Mouse (Mus musculus): ENCODE results near the gene Heatr6.

Heatr6 gene

DNA sequence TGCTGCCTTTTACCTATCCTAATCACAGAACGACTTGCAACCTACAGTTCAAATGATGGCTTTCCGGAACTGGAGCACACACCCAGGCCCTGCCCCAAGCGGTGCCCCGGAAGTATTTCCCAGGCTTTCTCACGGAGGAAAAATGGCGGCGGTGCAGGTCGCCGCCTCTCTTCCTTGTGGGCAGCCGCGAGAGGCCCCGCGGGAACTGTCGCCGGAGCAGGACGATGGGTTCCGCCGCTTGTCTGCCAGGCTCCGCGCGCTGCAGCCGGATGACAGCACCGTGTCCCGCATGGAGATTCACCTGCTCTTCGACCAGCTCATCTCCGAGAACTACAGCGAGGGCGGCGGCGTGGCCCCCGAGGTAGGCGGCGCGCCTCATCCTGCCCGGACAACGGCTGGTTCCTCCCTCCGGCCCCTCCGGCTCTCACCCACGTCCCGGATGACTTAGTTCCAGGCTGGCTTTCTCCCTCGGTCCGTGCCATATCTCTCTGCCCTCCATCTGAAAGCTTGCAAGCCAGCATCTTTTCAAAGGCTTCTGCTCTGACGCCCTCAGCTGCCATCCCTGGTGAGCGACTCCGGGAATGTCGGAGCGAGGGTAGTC lies at the start of gene Heatr6:
TSS of gene Heatr6 (plus strand) at position 116 of the 601 bp plus-strand sequence.
- peak; percentile 95 for DNase-seq

DNA sequence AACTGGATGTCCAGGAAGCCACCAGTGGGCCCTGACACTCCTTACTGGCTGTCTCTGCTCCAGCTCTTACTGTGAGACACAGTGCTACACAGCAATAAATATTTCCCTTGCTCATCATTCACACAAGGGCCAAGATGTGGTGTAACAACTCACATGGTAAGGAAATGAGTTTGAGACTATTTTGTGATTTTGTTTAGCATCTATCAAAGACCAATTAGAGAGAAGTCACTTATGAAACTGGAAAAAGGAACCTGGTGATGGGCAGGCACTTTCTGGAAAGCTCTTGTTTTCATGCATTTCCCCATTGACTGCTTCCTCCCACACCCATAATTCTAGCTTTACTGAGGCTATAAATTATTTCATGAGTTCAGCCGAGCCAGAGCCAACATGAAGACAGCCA lies 49.8 kb upstream of the Heatr6 start, which contains the start of gene Wfdc17:
TSS of gene Wfdc17 (plus strand) at position 287 of the 400 bp plus-strand sequence.
- DNase-seq: no peak

DNA sequence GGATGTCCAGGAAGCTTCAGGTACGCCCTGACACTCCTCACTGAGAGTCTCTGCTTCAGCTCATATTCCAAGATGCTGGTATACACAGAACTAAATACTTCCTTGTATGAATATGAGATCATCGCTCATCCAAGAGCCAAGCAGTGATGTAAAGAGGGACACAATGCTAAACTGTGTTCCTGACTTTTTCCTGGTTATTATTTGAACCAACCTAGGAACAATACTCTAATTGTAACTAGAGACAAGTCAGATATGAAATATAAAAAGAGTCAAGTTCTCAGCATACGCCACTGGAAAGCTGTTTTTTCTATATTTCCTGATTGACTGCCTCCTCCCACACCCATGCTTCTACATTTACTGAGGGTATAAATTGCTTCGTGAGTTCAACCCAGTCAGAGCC lies 44.8 kb upstream of the Heatr6 start, which contains the start of gene Wfdc18:
TSS of gene Wfdc18 (plus strand) at position 301 of the 400 bp plus-strand sequence.
- DNase-seq: no peak

DNA sequence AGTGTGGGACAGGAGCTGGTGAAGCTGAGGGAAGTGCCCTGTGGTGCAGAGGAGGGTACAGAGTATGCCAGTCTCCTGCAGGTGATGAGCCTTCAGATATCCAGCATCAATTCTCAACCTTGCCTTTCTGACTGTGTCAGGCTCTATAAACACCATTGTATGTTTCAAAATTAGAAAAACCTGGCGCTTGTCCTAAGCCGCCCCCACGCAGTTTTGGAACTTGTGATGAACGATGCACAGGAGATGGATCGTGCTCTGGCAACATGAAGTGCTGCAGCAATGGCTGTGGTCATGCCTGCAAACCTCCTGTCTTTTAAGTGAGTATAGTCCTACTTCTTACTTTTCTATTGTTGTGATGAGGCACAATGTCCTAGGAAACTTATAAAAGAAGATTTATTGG lies 43.8 kb upstream of the Heatr6 start:
- DNase-seq: no peak

DNA sequence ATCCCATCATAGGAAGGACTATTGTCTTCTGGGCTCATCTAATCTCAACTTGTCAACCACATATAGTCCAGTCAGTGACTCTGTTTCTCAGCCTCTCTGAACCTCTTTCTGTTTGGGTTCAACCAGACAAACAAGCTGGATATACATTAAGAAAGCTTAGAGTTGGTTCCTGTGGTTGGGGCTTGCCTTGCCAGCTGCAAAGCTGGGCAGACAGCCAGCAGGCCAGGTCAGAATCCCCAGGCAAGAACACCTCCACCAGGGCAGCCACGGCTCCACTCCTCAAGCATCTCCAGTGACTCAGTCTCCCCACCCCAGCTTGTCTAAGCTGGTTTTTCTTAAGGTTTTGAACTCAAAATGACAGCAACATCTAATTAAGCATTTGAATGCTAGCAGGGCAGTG lies 40.8 kb upstream of the Heatr6 start:
- no peak for DNase-seq

DNA sequence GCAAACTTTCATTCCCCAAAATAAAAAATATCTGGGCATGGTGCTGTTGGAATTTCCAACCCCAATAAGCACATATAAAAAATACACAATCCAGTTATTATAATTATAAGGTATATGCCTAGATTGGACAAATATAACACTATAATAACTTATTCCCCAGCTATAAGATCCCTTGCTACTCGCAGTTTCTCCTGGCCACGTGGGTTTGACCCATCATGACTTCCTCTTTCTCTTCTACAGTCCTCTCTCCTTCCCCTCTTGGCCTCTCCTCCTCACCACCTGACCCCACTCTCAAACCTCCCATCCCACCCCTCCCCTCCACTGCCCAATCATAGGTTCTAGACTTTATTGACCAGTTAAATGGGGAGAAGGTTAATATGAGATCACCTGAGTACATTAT lies 39.6 kb upstream of the Heatr6 start:
- no peak for DNase-seq

DNA sequence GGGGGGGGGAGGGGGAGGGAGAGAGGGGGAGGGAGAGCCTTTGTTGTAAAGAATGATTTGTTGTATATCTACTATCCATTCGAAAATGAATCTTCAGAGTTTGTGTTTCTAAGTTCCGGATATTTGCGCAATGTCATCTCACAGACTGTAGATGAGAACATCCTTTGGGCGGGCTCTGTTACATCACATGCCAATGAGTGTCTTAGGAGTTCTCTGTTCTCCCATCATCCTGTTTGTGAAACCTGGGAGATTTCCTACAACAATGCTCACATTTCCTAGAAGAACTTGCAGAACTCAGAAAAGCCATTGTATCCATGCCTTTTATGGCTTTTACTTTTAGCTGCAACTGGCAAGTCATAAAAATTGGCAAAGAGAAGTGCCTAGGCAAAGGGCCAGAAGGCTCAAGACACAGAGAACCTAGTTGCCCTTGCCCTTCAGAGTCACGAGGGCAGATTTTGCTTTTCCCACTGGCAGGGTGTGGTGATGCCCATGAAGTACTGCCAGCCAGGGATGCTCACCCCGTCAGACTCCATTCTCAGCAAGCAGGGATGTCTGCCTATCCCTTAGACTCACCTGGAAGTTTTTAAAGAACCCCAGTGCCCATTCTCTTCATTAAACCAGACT lies 36.3 kb upstream of the Heatr6 start:
- DNase-seq: peak; percentile 2

DNA sequence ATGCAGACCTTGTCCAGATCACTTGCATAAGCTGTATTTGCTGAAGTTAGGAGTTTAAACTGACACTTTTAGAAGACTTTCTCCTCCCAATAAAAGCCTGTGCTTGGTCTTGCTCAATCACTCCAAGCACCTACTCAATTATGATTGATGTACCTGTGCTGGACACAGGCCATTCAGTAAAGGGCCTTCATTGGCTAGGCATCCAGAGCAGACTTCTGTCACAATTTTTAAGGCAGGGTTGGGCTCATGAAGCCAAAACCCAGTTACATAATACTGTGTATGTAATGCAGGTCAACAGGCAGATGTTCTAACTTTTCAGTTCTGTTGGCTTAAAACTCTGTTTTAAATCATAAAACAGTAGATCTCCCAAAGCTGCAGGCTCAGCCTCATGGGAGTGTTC lies 32.7 kb upstream of the Heatr6 start:
- DNase-seq: no peak

DNA sequence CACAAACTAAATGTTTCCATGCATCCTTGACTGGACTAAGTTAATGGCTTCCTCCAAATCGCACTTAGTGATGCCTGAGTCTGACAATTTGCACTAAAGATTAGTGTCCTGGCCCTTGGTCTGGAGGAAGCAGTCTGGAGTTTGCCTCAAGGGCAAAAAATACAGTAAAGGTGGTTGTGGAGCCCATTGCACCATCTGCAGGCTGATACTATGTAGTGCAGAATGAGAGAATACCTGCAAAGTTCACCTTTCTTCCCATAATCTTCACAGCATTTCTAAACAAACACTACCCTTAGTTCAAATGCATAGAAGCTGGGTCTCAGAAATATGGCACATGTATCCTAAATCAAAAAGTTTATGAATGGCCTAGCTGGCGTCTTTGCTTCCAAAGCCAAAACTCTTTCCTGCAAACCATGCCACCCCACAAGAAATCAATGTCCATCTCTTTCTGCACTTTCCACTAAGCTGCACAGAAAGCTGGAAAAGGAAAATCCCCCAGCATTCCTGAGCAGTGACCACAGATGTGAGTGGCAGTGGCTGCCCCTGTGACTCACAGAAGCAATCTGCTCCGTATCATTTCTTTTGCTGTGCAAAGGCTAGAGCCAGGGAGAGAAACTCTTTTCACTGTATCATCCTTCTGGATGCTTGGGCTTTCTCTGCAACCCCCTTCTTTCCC lies 24.6 kb upstream of the Heatr6 start:
- no peak for DNase-seq

DNA sequence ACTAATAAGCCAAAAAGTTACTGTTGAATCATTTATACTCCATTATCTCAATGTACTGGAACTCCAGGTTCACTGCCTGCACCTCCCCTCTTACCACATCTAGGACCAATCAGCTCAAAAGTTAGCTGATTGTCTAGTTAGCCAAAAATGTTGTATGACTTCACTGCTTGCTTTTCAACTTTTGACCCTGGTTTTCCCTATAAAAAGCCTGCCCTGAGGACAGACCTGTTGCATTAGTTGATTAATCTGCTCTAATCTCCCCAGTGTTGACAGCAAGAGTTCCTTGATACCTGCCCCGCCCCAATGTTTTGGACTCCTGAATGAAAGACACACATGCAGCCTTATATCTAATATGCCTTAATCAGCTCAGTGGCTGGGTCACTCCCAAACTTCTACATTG lies 22.4 kb upstream of the Heatr6 start:
- DNase-seq: no peak

DNA sequence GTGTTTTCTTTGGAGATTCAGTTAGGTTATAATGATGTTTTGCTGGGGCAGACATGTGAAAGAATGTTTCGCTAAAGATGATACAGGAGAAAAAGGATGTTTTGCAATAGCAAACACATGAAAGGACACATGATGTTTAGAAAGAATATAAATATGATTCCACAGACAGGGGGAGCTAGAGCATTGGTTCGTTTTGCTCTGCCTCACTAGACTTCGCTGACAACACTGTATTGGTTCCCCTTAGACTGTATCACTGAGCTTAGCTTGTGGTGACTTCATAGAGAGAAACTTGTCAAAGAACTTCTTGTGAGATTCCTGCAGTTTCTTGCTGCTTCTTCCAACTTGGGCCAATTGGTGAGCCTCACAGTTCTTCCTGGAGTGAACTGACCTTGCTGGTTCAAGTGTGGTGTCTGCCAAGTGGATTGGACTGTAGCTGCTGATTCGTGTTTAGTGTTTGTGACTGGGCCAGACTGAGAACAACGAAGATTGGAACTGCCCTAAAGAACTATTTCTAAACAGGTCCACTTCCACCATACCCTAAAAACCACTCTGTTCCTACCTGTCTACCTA lies 20.3 kb upstream of the Heatr6 start:
- no peak for DNase-seq

DNA sequence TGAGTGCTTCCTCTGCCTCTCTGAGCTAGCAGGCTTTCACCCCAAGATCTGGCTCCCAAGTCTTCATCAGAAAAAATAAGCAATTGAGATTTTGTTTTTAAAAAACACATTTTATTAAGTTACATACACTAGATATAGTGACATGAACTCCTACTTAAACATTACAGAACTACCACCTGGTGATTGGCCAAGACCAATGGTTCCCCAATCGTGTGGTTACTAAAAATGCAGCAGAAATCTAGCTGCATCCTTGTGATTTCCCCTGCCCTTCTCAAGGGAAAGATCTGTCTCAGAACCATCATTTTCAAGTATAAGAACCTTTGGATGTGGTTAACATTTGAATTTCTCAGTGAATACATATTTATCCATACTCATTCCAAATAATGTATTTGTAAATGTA lies 19.3 kb upstream of the Heatr6 start:
- no peak for DNase-seq

DNA sequence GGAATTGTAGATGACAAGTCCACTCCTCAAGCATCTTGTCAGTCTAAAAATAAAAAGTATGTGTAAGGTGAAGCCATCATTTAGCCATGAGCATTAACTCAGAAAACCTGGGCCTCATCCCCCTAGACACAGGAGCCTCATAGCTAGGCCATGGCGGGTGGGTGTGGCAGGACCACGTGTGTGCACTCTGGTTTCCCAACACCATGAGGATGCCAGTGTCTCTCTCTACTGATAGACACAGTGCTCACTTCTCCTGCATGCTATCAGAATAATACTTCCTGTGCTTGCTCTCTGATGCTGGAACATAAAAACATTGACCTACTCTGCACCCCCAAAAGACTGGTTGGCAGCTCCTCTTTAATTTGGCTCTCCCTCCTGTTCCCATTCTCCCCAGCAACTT lies 17.6 kb upstream of the Heatr6 start:
- no peak for DNase-seq

DNA sequence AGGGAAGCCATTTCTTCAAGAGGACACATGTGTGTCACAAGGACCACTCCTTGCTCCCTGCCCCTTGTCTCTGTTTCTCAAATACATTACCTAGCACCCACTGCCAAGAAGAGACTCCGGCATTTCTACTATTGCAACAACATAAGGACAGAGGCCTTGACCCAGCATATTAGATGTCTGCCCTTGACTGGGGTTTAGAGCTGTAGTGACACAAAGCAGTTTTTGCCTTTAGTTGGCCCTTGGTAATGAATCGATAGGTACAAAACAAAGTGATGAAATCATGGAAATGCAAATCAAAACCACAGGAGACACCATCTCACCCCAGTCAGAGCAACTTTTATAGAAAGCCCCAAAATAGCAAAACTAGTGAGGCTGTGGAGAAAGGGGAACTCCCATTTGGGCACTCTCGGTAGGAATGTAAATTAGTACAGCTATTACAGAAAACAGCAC lies 16.4 kb upstream of the Heatr6 start:
- no peak for DNase-seq

DNA sequence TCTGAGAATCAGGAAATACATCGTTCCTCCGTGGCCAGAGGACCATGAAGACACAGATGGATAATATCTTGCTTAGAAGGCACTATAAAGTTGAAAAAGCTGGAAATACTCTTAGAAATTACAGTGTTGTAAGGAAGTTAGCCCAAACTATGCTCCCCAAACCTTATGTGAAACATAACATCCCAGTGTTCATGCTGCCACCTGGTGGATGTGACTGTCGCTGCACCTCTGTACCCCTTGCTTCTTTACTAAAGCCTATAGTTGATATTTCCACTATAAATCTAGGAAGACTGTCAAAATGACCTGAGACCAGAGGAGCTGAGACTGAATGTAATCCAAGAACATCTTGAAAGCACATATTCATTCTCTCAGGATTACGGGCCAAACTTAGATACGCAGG lies 14.3 kb upstream of the Heatr6 start:
- DNase-seq: peak; percentile 82

DNA sequence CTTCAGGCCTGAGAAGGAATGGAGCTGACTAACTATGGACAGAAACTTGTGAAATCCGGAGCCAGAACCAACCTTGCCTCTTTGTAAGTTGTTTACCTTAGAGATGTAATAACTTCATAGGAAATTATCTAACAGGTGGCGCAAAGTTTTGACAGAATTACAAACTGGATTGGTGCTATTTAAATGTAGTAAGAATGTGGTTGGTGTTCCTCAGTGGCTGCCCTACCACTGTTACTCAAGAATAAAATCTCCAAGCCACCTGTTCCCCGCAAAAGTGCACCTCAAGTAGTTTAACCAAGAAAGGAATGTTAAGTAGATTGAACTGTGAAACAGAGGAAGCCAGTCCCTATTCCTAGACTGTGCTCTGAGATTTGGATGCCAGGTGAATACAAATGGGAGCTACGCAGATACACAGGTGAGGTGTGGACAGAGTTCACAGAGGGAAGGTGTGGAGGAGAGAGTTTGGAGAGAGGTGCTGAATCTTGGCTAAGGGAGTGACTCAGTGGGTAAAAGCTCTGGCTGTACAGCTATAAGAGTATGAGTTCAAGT lies 13.0 kb upstream of the Heatr6 start:
- DNase-seq: no peak

DNA sequence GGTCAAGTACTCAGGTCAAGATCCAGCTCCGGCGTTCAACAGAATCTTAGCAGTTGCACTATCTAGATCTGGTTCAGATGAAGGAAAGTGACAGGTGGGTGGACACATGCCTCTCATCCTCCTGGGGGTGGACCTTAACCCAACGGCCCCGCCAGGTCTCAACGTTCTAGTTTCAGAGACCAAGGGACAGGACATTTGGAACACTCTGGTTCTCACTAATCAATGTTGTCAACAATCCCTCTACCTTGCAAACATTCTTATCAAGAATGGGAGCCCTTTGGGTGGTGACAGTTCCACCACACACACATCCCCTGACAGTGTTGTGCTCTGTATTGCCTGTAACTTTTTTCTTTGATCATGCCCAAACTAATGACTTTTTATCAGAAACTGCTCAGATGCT lies 11.7 kb upstream of the Heatr6 start:
- DNase-seq: no peak

DNA sequence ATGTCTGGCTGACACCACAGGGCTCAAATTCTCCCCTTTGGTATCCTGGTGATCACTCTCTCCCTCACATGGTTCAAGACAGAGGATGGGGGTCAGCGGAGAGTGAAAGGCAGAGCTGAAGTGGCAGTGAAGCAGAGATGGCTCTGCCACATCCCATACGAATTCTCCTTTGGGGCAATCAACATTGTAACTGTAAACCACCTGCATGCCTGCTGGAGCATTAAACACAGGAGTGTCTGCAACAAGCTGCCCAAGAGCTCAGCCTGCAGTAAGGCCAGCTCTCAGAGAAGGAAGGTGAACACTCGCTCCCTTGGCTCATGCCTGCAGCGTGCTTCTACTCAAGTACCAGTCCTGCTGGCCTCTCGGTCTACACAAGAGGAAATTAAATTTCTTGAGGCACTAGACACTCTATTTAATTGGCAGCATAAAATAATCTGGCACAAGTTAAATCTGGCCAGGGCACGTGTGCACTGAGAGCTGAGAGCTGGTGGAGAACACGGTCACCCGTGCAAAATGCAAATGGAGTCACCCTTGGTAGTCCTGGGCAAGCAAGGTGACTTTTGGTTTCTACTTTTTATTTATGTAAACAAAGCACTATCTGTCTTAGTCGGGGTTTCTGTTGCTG lies 10.7 kb upstream of the Heatr6 start:
- DNase-seq: no peak

DNA sequence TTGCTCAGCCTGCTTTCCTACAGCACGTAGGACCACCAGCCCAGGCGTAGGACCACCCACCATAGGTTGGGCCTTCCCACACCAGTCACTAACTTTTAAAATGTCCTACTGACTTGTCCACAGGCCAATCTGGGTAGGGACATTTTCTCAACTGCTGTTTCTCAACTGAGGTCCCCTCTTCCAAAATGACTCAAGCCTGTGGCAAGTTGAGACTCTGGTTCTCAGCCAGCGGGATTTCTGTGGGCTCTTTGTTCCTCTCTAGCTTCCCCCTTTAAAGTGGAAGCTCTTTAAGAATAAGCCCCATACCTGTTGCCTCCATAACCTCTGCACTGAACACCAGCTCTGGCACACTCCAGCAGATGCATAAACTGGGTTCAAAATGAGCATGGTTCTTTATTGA lies 10.0 kb upstream of the Heatr6 start:
- DNase-seq: no peak

DNA sequence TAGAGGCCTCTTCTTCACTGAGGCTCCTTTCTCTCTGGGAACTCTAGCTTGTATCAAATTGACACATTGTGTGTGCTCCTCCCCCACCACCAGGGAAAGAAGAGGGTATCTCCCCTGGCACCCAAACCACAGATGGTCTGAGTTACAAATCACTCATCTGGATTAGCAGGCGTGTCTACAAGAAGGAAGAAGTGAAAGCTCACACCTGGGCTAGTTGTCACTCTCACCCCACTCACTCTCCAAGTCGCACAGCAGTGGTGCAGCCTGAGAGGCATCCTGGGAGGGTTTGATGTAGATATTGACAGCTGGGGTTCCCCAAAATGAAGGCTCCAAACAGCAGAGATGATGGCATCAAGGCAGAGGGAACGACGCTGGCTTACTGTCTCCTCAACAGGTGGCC lies 7.3 kb upstream of the Heatr6 start:
- DNase-seq: no peak

DNA sequence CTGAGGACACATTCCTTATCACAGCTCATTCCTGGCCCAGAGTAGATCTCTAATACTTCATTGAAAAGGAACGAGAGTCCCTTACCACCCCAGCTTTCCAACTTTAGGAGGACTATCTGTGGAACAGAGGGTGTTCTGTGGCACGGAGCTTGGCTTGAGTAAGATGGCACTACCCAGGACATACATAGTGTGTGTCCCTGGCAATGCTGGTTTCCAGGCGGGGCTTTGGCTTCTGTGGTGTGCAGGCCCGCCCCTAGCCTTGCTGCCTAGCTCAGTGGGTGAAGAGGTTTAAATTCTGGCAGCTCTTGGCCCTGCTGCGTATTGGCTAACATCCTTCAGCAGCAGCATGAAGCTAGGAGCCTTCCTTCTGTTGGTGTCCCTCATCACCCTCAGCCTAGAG lies 6.8 kb upstream of the Heatr6 start, which contains the start of gene Wfdc21:
TSS of gene Wfdc21 (plus strand) at position 260 of the 400 bp plus-strand sequence.
- no peak for DNase-seq

DNA sequence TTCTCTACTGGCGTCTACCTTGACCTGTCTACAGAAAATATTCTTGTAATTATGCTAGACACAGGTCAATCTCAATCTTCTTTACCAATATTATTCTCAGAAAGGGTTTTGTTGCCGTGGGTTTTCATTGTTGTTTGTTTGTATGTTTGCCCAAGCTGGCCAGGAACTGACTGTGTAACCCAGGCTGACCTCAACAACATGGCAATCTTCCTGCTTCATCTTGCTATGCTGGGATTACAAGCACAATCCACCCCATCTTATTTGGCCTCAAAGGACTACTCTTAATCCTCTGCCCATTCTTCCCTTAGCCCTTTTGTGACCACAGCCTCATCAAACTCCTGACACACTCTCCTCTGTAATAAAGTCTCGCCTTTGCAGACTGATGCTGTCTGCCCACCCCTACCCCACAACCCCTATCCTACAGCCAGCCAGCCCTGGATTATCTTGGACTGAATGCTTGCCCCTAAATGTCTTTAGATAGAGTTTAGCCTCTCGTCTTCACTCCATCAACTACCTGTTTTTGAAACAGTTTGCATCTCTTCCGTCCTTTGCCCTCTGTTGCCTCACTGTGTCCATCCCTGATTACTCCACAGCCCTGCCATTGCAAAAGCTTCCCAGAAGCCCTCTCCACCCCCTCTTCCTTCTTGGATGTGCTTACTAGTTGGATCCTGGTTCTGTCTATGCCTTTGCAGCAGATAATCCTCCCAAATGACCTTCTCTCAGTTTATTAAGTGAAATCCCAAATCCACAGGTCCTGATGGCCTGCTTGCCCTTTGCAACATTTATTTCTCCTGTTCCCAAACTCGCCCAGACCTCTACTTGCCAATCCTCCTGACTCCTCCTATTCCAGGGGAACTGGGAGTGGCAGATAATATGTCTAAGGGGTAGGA lies 5.9 kb upstream of the Heatr6 start:
- no peak for DNase-seq

Data from lung, postnatal 10 days (tissue).